Comparison of ENCODE assay signal across 19 mouse cellular contexts in the genomic region with DNA sequence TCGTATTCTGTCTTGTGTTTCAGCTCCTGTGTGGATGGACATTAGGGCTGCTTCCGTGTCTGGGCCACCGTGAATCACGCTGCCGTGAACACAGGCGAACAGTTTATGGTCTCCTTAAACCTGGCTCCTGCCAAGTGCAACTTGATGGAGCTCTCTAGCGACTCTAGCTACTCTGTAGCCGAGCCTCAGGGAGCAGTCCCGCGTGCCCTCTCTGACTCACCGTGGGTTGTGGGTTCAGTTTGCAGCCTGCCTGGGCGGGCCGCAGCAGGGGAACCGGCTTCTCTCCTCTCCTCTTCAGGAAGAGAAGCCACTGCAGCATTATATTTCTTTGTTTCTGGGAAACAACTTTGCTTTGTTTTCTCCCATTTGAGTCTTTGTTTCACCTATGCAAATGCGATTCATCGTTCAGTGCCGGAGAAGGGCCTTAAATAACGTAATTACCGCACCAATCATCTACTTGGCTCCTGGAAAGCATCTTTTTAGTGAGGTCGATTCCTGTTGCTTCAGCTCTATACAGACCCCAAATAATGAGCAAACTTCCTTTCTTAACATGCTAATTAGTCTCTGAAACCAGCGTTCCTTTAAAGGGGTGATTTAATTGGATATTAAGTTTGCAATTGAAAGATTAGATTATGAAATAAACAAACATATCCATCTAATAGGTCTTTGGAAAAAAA.
A peak's percentile ranks its signal among the peaks of the same experiment; 100 is the strongest.
DNase-seq lines count a peak whose midpoint lies in the region; ATAC-seq and TF ChIP-seq lines count a peak whose summit lies in the region.
"Had no signal": no experiment of that assay in that cellular context is flagged by ENCODE, and none has a peak within 500 bp of the region (broad histone marks: within the 10 kb centered on the region; RNA-seq: fewer than 3 reads in every experiment).

No protein-coding gene starts in this region.

- 40% methylated on average over 21 of the region's 21 CpGs for WGBS in kidney, adult 2 months
- WGBS in kidney, embryonic 16.5 days = 46% methylated on average over 21 of the region's 21 CpGs

- in situ Hi-C loops in ES-E14 (cut with MboI; ENCODE audit: low sequenced_read_pairs in 2 of 2, unreplicated experiment in 2 of 2) = no loop called here

- no peak for ATAC-seq in kidney, embryonic 16.5 days (ENCODE audit: low FRiP score, low TSS enrichment)
- ATAC-seq: CD4-positive, CD25-positive, alpha-beta regulatory T cell, adult 4 months had no signal

- no peak for TF ChIP-seq CTCF in kidney, adult 2 months (conservative IDR thresholded peaks at IDR 0.05; ENCODE audit: insufficient read depth, insufficient read length, low read depth, low read length)

- H3K4me3 ChIP-seq in kidney, adult 2 months (ENCODE audit: insufficient read depth, low read depth, low read length) = no peak overlapping the region
- 0 out of 4 replicates have a peak overlapping the region, but pooled peaks of 1 of the 2 experiments have one; percentile 15 for H3K4me3 ChIP-seq in ES-E14 (ENCODE audit: insufficient read depth in 1 of 2, low read depth in 1 of 2, low read length in 2 of 2, poor library complexity in 1 of 2, severe bottlenecking in 1 of 2)
- no peak overlapping the region for H3K4me3 ChIP-seq in kidney, embryonic 16.5 days (ENCODE audit: low read length)
- H3K4me3 ChIP-seq: embryonic facial prominence, embryonic 12.5 days; heart, embryonic 12.5 days; left cerebral cortex, adult 2 months; limb, embryonic 12.5 days; liver, embryonic 15.5 days had no signal

- 0 out of 2 replicates have a peak overlapping the region, but pooled peaks have one; percentile 13 for H3K4me2 ChIP-seq in kidney, embryonic 16.5 days (replicated peaks; ENCODE audit: low read depth, low read length)
- H3K4me2 ChIP-seq: embryonic facial prominence, embryonic 12.5 days; heart, embryonic 12.5 days; limb, embryonic 12.5 days; liver, embryonic 15.5 days had no signal

- DNase-seq in kidney, adult 9 months = peak; percentile 5
- no peak for DNase-seq in kidney, adult 2 months
- no peak for DNase-seq in ES-E14 (ENCODE audit: low read depth, low spot score)
- peak; percentile 4 for DNase-seq in WW6 (ENCODE audit: low read depth, low spot score)
- DNase-seq in left cerebral cortex, postnatal 25 days (ENCODE audit: low spot score in 2 of 2) = no peak
- DNase-seq in ovary, adult 18-20 months (ENCODE audit: low spot score) = no peak
- DNase-seq: cerebellum, postnatal 25 days; gastrocnemius, postnatal 14 days; heart, postnatal 4 days; lung, postnatal 14 days; right cerebral cortex, postnatal 25 days; thymus, adult 18-20 months had no signal

- H3K9ac ChIP-seq in ES-E14 (ENCODE audit: insufficient read depth, low read depth, low read length, poor library complexity, severe bottlenecking) = peak overlapping the region; percentile 41; the same call in 1 of the 2 replicates
- H3K9ac ChIP-seq in kidney, embryonic 16.5 days (replicated peaks; ENCODE audit: low read length) = no peak overlapping the region
- H3K9ac ChIP-seq: embryonic facial prominence, embryonic 12.5 days; heart, embryonic 12.5 days; limb, embryonic 12.5 days; liver, embryonic 15.5 days had no signal

- no peaks in the 10 kb centered on the region for H3K4me1 ChIP-seq in kidney, adult 2 months (ENCODE audit: control insufficient read depth, insufficient read depth, low read length)
- no peaks in the 10 kb centered on the region for H3K4me1 ChIP-seq in ES-E14 (ENCODE audit: control insufficient read depth in 2 of 2, insufficient read depth in 2 of 2, low read length in 2 of 2, poor library complexity in 1 of 2)
- no peaks in the 10 kb centered on the region for H3K4me1 ChIP-seq in kidney, embryonic 16.5 days (ENCODE audit: insufficient read depth, low read length)
- H3K4me1 ChIP-seq: heart, embryonic 12.5 days; limb, embryonic 12.5 days; liver, embryonic 15.5 days had no signal

- no peaks in the 10 kb centered on the region for H3K36me3 ChIP-seq in kidney, adult 2 months (ENCODE audit: control insufficient read depth, insufficient read depth, low read length)
- no peaks in the 10 kb centered on the region for H3K36me3 ChIP-seq in ES-E14 (ENCODE audit: control insufficient read depth, insufficient read depth, low read length, poor library complexity, severe bottlenecking)
- no peaks in the 10 kb centered on the region for H3K36me3 ChIP-seq in kidney, embryonic 16.5 days (ENCODE audit: insufficient read depth, low read length)
- H3K36me3 ChIP-seq: embryonic facial prominence, embryonic 12.5 days; heart, embryonic 12.5 days; limb, embryonic 12.5 days; liver, embryonic 15.5 days had no signal

- H3K27ac ChIP-seq in kidney, adult 2 months (ENCODE audit: insufficient read depth, low read depth, low read length) = no peak overlapping the region
- no peak overlapping the region for H3K27ac ChIP-seq in ES-E14 (ENCODE audit: insufficient read depth, low read depth, low read length, poor library complexity, severe bottlenecking)
- H3K27ac ChIP-seq in kidney, embryonic 16.5 days (ENCODE audit: low read length) = no peak overlapping the region
- H3K27ac ChIP-seq: embryonic facial prominence, embryonic 12.5 days; left cerebral cortex, adult 2 months; limb, embryonic 12.5 days; liver, embryonic 15.5 days had no signal

- intact Hi-C loops in left cerebral cortex, postnatal 25 days (cut with DNase I) = no loop called here

- H3K27me3 ChIP-seq in kidney, adult 2 months (replicated peaks; ENCODE audit: control insufficient read depth, insufficient read depth, low read length) = no peaks in the 10 kb centered on the region
- no peaks in the 10 kb centered on the region for H3K27me3 ChIP-seq in kidney, embryonic 16.5 days (ENCODE audit: insufficient read depth, low read length)
- H3K27me3 ChIP-seq: embryonic facial prominence, embryonic 12.5 days; heart, embryonic 12.5 days; limb, embryonic 12.5 days; liver, embryonic 15.5 days had no signal

- H3K9me3 ChIP-seq in ES-E14 (ENCODE audit: control insufficient read depth, insufficient read depth, low read depth, low read length) = no peaks in the 10 kb centered on the region
- no peaks in the 10 kb centered on the region for H3K9me3 ChIP-seq in kidney, embryonic 16.5 days (ENCODE audit: low read length)
- H3K9me3 ChIP-seq: embryonic facial prominence, embryonic 12.5 days; heart, embryonic 12.5 days; limb, embryonic 12.5 days; liver, embryonic 15.5 days had no signal

- no peak for TF ChIP-seq POLR2A in kidney, adult 2 months (IDR thresholded peaks at IDR 0.05; ENCODE audit: low read depth, low read length)

TF ChIP-seq in ES-E14, 5 proteins besides CTCF, POLR2A, EP300 and RAD21:
- TF ChIP-seq HCFC1 (IDR thresholded peaks at IDR 0.05; ENCODE audit: borderline replicate concordance, insufficient read depth, low read length) (no peak), CHD2 (IDR thresholded peaks at IDR 0.05; ENCODE audit: low read depth, low read length) (no peak)

Comparison
In these comparisons a context has a peak if more than half of its experiments do, and no peak if none do; other contexts are left out.
1. DNase-seq: peak in kidney, adult 9 months (single experiment) and WW6 (single experiment); none in kidney, adult 2 months (single experiment), ES-E14 (single experiment), left cerebral cortex, postnatal 25 days (0 of 2) and ovary, adult 18-20 months (single experiment).